In genomic region chr6:113364518-113365135, GRCm38 (mm10) we compare ENCODE assay signal across 31 mouse cellular contexts. TPM values are rescaled to one million over a fixed set of nuclear protein-coding genes. Genes with fewer than 3 reads are reported as not detected.
DNase-seq lines count a peak whose midpoint lies in the region; ATAC-seq lines count a peak whose summit lies in the region.
"Had no signal": no experiment of that assay in that cellular context is flagged by ENCODE, and none has a peak within 500 bp of the region (broad histone marks: within the 10 kb centered on the region; RNA-seq: fewer than 3 reads in every experiment).

No protein-coding gene starts in this region.

- no peak overlapping the region for H3K4me3 ChIP-seq in forebrain, embryonic 14.5 days (ENCODE audit: low read depth, low read length)
- H3K4me3 ChIP-seq: erythroblast, embryonic 14.5 days; forebrain, embryonic 12.5 days; gastrocnemius, adult 2 months; heart, adult 2 months; heart, embryonic 12.5 days; limb, embryonic 13.5 days; megakaryocyte, embryonic 14.5 days; midbrain, embryonic 12.5 days; myocyte; neural tube, embryonic 12.5 days had no signal

- H3K9me3 ChIP-seq in forebrain, embryonic 14.5 days (replicated peaks; ENCODE audit: control insufficient read depth, low read length): no peaks in the 10 kb centered on the region
- H3K9me3 ChIP-seq: forebrain, embryonic 12.5 days; heart, embryonic 12.5 days; limb, embryonic 13.5 days; megakaryocyte, embryonic 14.5 days; midbrain, embryonic 12.5 days; neural tube, embryonic 12.5 days had no signal

- no peak for ATAC-seq in forebrain, embryonic 14.5 days
- ATAC-seq: activated CD4-positive, CD25-positive, alpha-beta regulatory T cell, adult 4 months; CD4-positive, CD25-positive, alpha-beta regulatory T cell, adult 4 months; lung, postnatal 0 days had no signal

- H3K9ac ChIP-seq in forebrain, embryonic 14.5 days (ENCODE audit: low read length): no peak overlapping the region
- H3K9ac ChIP-seq: forebrain, embryonic 12.5 days; heart, embryonic 12.5 days; hindbrain, embryonic 14.5 days; limb, embryonic 13.5 days; midbrain, embryonic 12.5 days; neural tube, embryonic 12.5 days had no signal

- no peak overlapping the region for H3K27ac ChIP-seq in forebrain, embryonic 14.5 days (ENCODE audit: low read depth, low read length)
- H3K27ac ChIP-seq: forebrain, embryonic 12.5 days; gastrocnemius, adult 2 months; heart, adult 2 months; hindbrain, embryonic 14.5 days; limb, embryonic 13.5 days; midbrain, embryonic 12.5 days; neural tube, embryonic 12.5 days had no signal

- peaks cover 31% of the 10 kb centered on the region for H3K36me3 ChIP-seq in forebrain, embryonic 14.5 days (ENCODE audit: control insufficient read depth, insufficient read depth, low read length)

- H3K4me1 ChIP-seq in forebrain, embryonic 14.5 days (ENCODE audit: control insufficient read depth, insufficient read depth, low read length): no peaks in the 10 kb centered on the region
- H3K4me1 ChIP-seq: forebrain, embryonic 12.5 days; heart, embryonic 12.5 days; limb, embryonic 13.5 days; midbrain, embryonic 12.5 days; neural tube, embryonic 12.5 days had no signal

- H3K27me3 ChIP-seq in forebrain, embryonic 14.5 days (replicated peaks; ENCODE audit: control insufficient read depth, insufficient read depth, low read length): no peaks in the 10 kb centered on the region
- H3K27me3 ChIP-seq: forebrain, embryonic 12.5 days; heart, embryonic 12.5 days; limb, embryonic 13.5 days; midbrain, embryonic 12.5 days; neural tube, embryonic 12.5 days had no signal

- peak; percentile 69 for DNase-seq in adrenal gland, adult 8-10 months
- no peak for DNase-seq in adrenal gland, adult 18-20 months (ENCODE audit: low spot score in 2 of 2)
- DNase-seq in 3T3-L1 (ENCODE audit: low read depth, low spot score): peak; percentile 47
- DNase-seq in ES-CJ7 (ENCODE audit: low read depth, low spot score): peak; percentile 71
- peak; percentile 87 for DNase-seq in adipocyte (ENCODE audit: low spot score)
- no peak for DNase-seq in frontal cortex, postnatal 14 days (ENCODE audit: low spot score in 2 of 2)
- DNase-seq in cerebellum, adult 8-10 months: no peak
- DNase-seq in forebrain, embryonic 14.5 days (ENCODE audit: low spot score): no peak
- DNase-seq: cerebellum, adult 11-12 months; cerebellum, postnatal 14 days; gastrocnemius, adult 2 months; gastrocnemius, postnatal 36 days; heart, adult 2 months; kidney, adult 11 months; kidney, postnatal 25 days; lung, adult 18-20 months; lung, postnatal 4 days; right cerebral cortex, postnatal 4 days had no signal

- no peak overlapping the region for H3K4me2 ChIP-seq in forebrain, embryonic 14.5 days (ENCODE audit: low read length)
- H3K4me2 ChIP-seq: forebrain, embryonic 12.5 days; heart, embryonic 12.5 days; hindbrain, embryonic 14.5 days; limb, embryonic 13.5 days; liver, embryonic 11.5 days; midbrain, embryonic 12.5 days; neural tube, embryonic 12.5 days had no signal

- 74% methylated on average over 8 of the region's 8 CpGs for WGBS in forebrain, embryonic 14.5 days

RNA-seq across cellular contexts. Expression of gene Tada3, which starts 13.1 kb away (rescaled TPM):
- total RNA-seq in adrenal gland, adult 8-10 months (2022): 10 to 100 TPM; 39.3 to 47.1 (median 43.4) TPM
- total RNA-seq in adrenal gland, adult 18-20 months (2021): 10 to 100 TPM; 31.9 to 36.1 TPM
- polyA plus RNA-seq in forebrain, embryonic 14.5 days (2014; fragmentation: Nextera tagmentation; extraction: Ambion mirVana): 68.2 and 83.2 TPM in 2 replicates

RNA-seq across cellular contexts. Expression of gene Arpc4, which starts 13.3 kb away (rescaled TPM):
- total RNA-seq in adrenal gland, adult 8-10 months (2022): 100 to 1,000 TPM; 199 to 228 (median 204) TPM
- 100 to 1,000 TPM; 184 to 190 TPM for total RNA-seq in adrenal gland, adult 18-20 months (2021)
- polyA plus RNA-seq in forebrain, embryonic 14.5 days (2014; fragmentation: Nextera tagmentation; extraction: Ambion mirVana): 265 and 270 TPM in 2 replicates

RNA-seq across cellular contexts. Expression of gene Camk1, which starts 20.8 kb away (rescaled TPM):
- total RNA-seq in adrenal gland, adult 8-10 months (2022): 10 to 100 TPM; 50.1 to 74.6 (median 64.6) TPM
- 10 to 100 TPM; 53.1 to 55.4 TPM for total RNA-seq in adrenal gland, adult 18-20 months (2021)
- polyA plus RNA-seq in forebrain, embryonic 14.5 days (2014; fragmentation: Nextera tagmentation; extraction: Ambion mirVana): 86.3 and 90.7 TPM in 2 replicates

RNA-seq across cellular contexts. Expression of gene Ttll3, which starts 24.4 kb away (rescaled TPM):
- 1 to 10 TPM; 2.6 to 7.4 (median 3.9) TPM for total RNA-seq in adrenal gland, adult 8-10 months (2022)
- total RNA-seq in adrenal gland, adult 18-20 months (2021): 1 to 10 TPM; 3.0 to 4.0 TPM
- polyA plus RNA-seq in forebrain, embryonic 14.5 days (2014; fragmentation: Nextera tagmentation; extraction: Ambion mirVana): 2.5 and 5.0 TPM in 2 replicates

RNA-seq across cellular contexts. Expression of gene Ogg1, which starts 37.9 kb away (rescaled TPM):
- total RNA-seq in adrenal gland, adult 8-10 months (2022): 10 to 100 TPM; 14.4 to 21.7 (median 17.1) TPM
- 10 to 100 TPM in 1 of 2 experiments, 1 to 10 TPM in 1; 10.0 to 10.3 TPM for total RNA-seq in adrenal gland, adult 18-20 months (2021)
- polyA plus RNA-seq in forebrain, embryonic 14.5 days (2014; fragmentation: Nextera tagmentation; extraction: Ambion mirVana): 12.7 and 14.7 TPM in 2 replicates

Comparison
In these comparisons a context has a peak if more than half of its experiments do, and no peak if none do; other contexts are left out.
1. DNase-seq: peak in adrenal gland, adult 8-10 months (single experiment), 3T3-L1 (single experiment), ES-CJ7 (single experiment) and adipocyte (single experiment); none in adrenal gland, adult 18-20 months (0 of 2), frontal cortex, postnatal 14 days (0 of 2), cerebellum, adult 8-10 months (single experiment) and forebrain, embryonic 14.5 days (single experiment).